In genomic region chr11:32781633-32782404, GRCm38 (mm10) we compare ENCODE assay signal across 19 mouse cellular contexts. TPM values are rescaled to one million over a fixed set of nuclear protein-coding genes. Genes with fewer than 3 reads are reported as not detected.
A peak's percentile ranks its signal among the peaks of the same experiment; 100 is the strongest.
DNase-seq lines count a peak whose midpoint lies in the region; ATAC-seq and TF ChIP-seq lines count a peak whose summit lies in the region.
"Had no signal": no experiment of that assay in that cellular context is flagged by ENCODE, and none has a peak within 500 bp of the region (broad histone marks: within the 10 kb centered on the region; RNA-seq: fewer than 3 reads in every experiment).

No protein-coding gene starts in this region.

- H3K4me1 ChIP-seq in hindbrain, postnatal 0 days (ENCODE audit: insufficient read depth, low read length), result 0 out of 2 replicates have a peak, but pooled peaks cover 4% of the 10 kb centered on the region
- H3K4me1 ChIP-seq in neural tube, embryonic 14.5 days (ENCODE audit: control insufficient read depth, insufficient read depth, low read length), result no peaks in the 10 kb centered on the region
- H3K4me1 ChIP-seq: liver, embryonic 13.5 days; megakaryocyte, embryonic 14.5 days had no signal

- 37% methylated on average over 2 of the region's 2 CpGs for WGBS in hindbrain, postnatal 0 days
- 49% methylated on average over 2 of the region's 2 CpGs for WGBS in neural tube, embryonic 14.5 days

- no peaks in the 10 kb centered on the region for H3K36me3 ChIP-seq in hindbrain, postnatal 0 days (ENCODE audit: insufficient read depth, low read length)
- no peaks in the 10 kb centered on the region for H3K36me3 ChIP-seq in neural tube, embryonic 14.5 days (ENCODE audit: control insufficient read depth, insufficient read depth, low read length)
- H3K36me3 ChIP-seq: liver, embryonic 13.5 days had no signal

- no peaks in the 10 kb centered on the region for H3K27me3 ChIP-seq in hindbrain, postnatal 0 days (ENCODE audit: insufficient read depth, low read length)
- H3K27me3 ChIP-seq in neural tube, embryonic 14.5 days (ENCODE audit: control insufficient read depth, insufficient read depth, low read length), result no peaks in the 10 kb centered on the region
- H3K27me3 ChIP-seq: liver, embryonic 13.5 days had no signal

- H3K4me2 ChIP-seq in hindbrain, postnatal 0 days (ENCODE audit: low read depth, low read length), result no peak overlapping the region
- H3K4me2 ChIP-seq in neural tube, embryonic 14.5 days (ENCODE audit: low read depth, low read length), result no peak overlapping the region
- H3K4me2 ChIP-seq: liver, embryonic 13.5 days had no signal

- peak; percentile 93 for ATAC-seq in hindbrain, postnatal 0 days
- peak; percentile 66 for ATAC-seq in neural tube, embryonic 14.5 days (ENCODE audit: low read depth)
- ATAC-seq: CD4-positive, CD25-positive, alpha-beta regulatory T cell, adult 4 months; Patski had no signal

- H3K27ac ChIP-seq in hindbrain, postnatal 0 days, result peak overlapping the region; percentile 76; the same call in 1 of the 2 replicates
- H3K27ac ChIP-seq in neural tube, embryonic 14.5 days (ENCODE audit: low read depth, low read length), result no peak overlapping the region
- H3K27ac ChIP-seq: liver, embryonic 13.5 days had no signal

- TF ChIP-seq CTCF in hindbrain, postnatal 0 days (IDR thresholded peaks at IDR 0.05; ENCODE audit: low read depth), result no peak

- H3K9ac ChIP-seq in hindbrain, postnatal 0 days (replicated peaks; ENCODE audit: low read length), result no peak overlapping the region
- no peak overlapping the region for H3K9ac ChIP-seq in neural tube, embryonic 14.5 days (replicated peaks; ENCODE audit: low read depth, low read length)
- H3K9ac ChIP-seq: liver, embryonic 13.5 days had no signal

- no peak overlapping the region for H3K4me3 ChIP-seq in hindbrain, postnatal 0 days (ENCODE audit: low read length)
- H3K4me3 ChIP-seq in neural tube, embryonic 14.5 days (ENCODE audit: low read depth, low read length), result no peak overlapping the region
- H3K4me3 ChIP-seq: erythroblast, embryonic 14.5 days; liver, embryonic 13.5 days; megakaryocyte, embryonic 14.5 days had no signal

- H3K9me3 ChIP-seq in hindbrain, postnatal 0 days (ENCODE audit: low read length), result no peaks in the 10 kb centered on the region
- no peaks in the 10 kb centered on the region for H3K9me3 ChIP-seq in neural tube, embryonic 14.5 days (ENCODE audit: control insufficient read depth, low read length)
- H3K9me3 ChIP-seq: liver, embryonic 13.5 days had no signal

- peak; percentile 48 for DNase-seq in layer of hippocampus, adult 11-12 months (ENCODE audit: low spot score)
- DNase-seq in layer of hippocampus, adult 9-10 months (ENCODE audit: low spot score), result no peak
- DNase-seq in cerebellum, adult 9-10 months, result peak; percentile 32
- DNase-seq in hindbrain, postnatal 0 days (ENCODE audit: low spot score), result peak; percentile 85
- DNase-seq in spleen, adult 12 weeks (ENCODE audit: low spot score), result no peak
- no peak for DNase-seq in thymus, postnatal 4 days
- no peak for DNase-seq in adrenal gland, postnatal 14 days
- DNase-seq: kidney, adult 11 months; liver, embryonic 13.5 days; thymus, postnatal 36 days had no signal

RNA-seq across cellular contexts. Expression of gene Smim23, which starts 42.6 kb away (rescaled TPM):
- not detected in 2 replicates for total RNA-seq in hindbrain, postnatal 0 days (2014; rRNA removed)
- polyA plus RNA-seq in hindbrain, postnatal 0 days (2015; fragmentation: Nextera tagmentation; extraction: Ambion mirVana), result not detected in 2 replicates
- not detected in 2 replicates for polyA plus RNA-seq in neural tube, embryonic 14.5 days (2014; fragmentation: Nextera tagmentation; extraction: Ambion mirVana)
- not detected in 2 replicates for total RNA-seq in adrenal gland, postnatal 14 days (2021)
- total RNA-seq: gastrocnemius, postnatal 4 days; layer of hippocampus, postnatal 36 days had no signal
- polyA plus RNA-seq: CD4-positive, CD25-positive, alpha-beta regulatory T cell, adult 4 months; erythroblast, embryonic 14.5 days; heart, embryonic 16.5 days; liver, embryonic 13.5 days; Patski; spleen, adult 2 months had no signal

Comparison
In these comparisons a context has a peak if more than half of its experiments do, and no peak if none do; other contexts are left out.
1. DNase-seq: peak in layer of hippocampus, adult 11-12 months (single experiment), cerebellum, adult 9-10 months (single experiment) and hindbrain, postnatal 0 days (single experiment); none in layer of hippocampus, adult 9-10 months (single experiment), spleen, adult 12 weeks (single experiment), thymus, postnatal 4 days (single experiment) and adrenal gland, postnatal 14 days (single experiment).